Mouse (Mus musculus): ENCODE measurements at regions not wholly inside any gene's neighbourhood (a gene's known extent, or its start where the extent isn't known, plus 50 kb on each side); places are given as distances from the start of the nearest gene placed in this dataset.
"Not testable (repeated sequence)": the region's sequence is repeated elsewhere in the genome, so short reads cannot be mapped to it uniquely, and the experiment has no call there.

GRCm38 (mm10) chr17:94866630-94867029 lies 116.8 kb upstream of the Mettl4 start:
- no peak for ATAC-seq (ENCODE audit: poor library complexity, severe bottlenecking)

- peak; percentile 98 for ATAC-seq (ENCODE audit: poor library complexity, severe bottlenecking)
Measured at GRCm38 (mm10) chr17:94864531-94865318, 114.9 kb upstream of the Mettl4 start.

GRCm38 (mm10) chr17:94854698-94855097 lies 104.9 kb upstream of the Mettl4 start:
- not testable (repeated sequence) for ATAC-seq (ENCODE audit: poor library complexity, severe bottlenecking)

GRCm38 (mm10) chr17:94834446-94835117 lies 84.8 kb upstream of the Mettl4 start:
- ATAC-seq (ENCODE audit: poor library complexity, severe bottlenecking) = peak; percentile 91

- ATAC-seq (ENCODE audit: poor library complexity, severe bottlenecking) = not testable (repeated sequence)
Measured at GRCm38 (mm10) chr17:94834067-94834445, 84.2 kb upstream of the Mettl4 start.

- not testable (repeated sequence) for ATAC-seq (ENCODE audit: poor library complexity, severe bottlenecking)
Measured at GRCm38 (mm10) chr17:94826415-94826814, 76.6 kb upstream of the Mettl4 start.

GRCm38 (mm10) chr17:94808758-94809157 lies 58.9 kb upstream of the Mettl4 start:
- no peak for ATAC-seq (ENCODE audit: poor library complexity, severe bottlenecking)

Measured in megakaryocyte, adult 5-6 weeks (primary cell).